Comparison of ENCODE assay signal across 7 mouse cellular contexts in genomic region chr14:100458727-100459447, GRCm38 (mm10).
DNase-seq lines count a peak whose midpoint lies in the region; ATAC-seq lines count a peak whose summit lies in the region.

No protein-coding gene starts in this region.

- no peaks in the 10 kb centered on the region for H3K9me3 ChIP-seq in heart, embryonic 13.5 days
- no peaks in the 10 kb centered on the region for H3K9me3 ChIP-seq in kidney, embryonic 16.5 days (ENCODE audit: low read length)
- no peaks in the 10 kb centered on the region for H3K9me3 ChIP-seq in limb, embryonic 13.5 days
- no peaks in the 10 kb centered on the region for H3K9me3 ChIP-seq in midbrain, embryonic 16.5 days (replicated peaks; ENCODE audit: control insufficient read depth, low read length, poor library complexity, severe bottlenecking)

- H3K4me1 ChIP-seq in heart, embryonic 13.5 days, result peaks cover 41% of the 10 kb centered on the region
- peaks cover 37% of the 10 kb centered on the region for H3K4me1 ChIP-seq in kidney, embryonic 16.5 days (ENCODE audit: insufficient read depth, low read length)
- peaks cover 38% of the 10 kb centered on the region for H3K4me1 ChIP-seq in limb, embryonic 13.5 days
- H3K4me1 ChIP-seq in midbrain, embryonic 16.5 days (ENCODE audit: control insufficient read depth, insufficient read depth, low read length), result peaks cover 41% of the 10 kb centered on the region

- WGBS in heart, embryonic 13.5 days, result 31% methylated on average over 9 of the region's 9 CpGs
- 24% methylated on average over 9 of the region's 9 CpGs for WGBS in kidney, embryonic 16.5 days
- 25% methylated on average over 9 of the region's 9 CpGs for WGBS in limb, embryonic 13.5 days
- 6% methylated on average over 9 of the region's 9 CpGs for WGBS in midbrain, embryonic 16.5 days

- H3K4me2 ChIP-seq in heart, embryonic 13.5 days, result peak overlapping the region; percentile 31
- H3K4me2 ChIP-seq in kidney, embryonic 16.5 days (replicated peaks; ENCODE audit: low read depth, low read length), result peak overlapping the region; percentile 43
- H3K4me2 ChIP-seq in limb, embryonic 13.5 days (replicated peaks), result peak overlapping the region; percentile 53
- H3K4me2 ChIP-seq in midbrain, embryonic 16.5 days (ENCODE audit: low read length), result peak overlapping the region; percentile 62

- peak; percentile 42 for DNase-seq in adrenal gland, postnatal 25 days
- DNase-seq in embryo, embryonic 11 days, result peak; percentile 95
- peak; percentile 48 to 63 for DNase-seq in spleen, postnatal 36 days (ENCODE audit: low spot score in 2 of 2)

- H3K4me3 ChIP-seq in heart, embryonic 13.5 days, result no peak overlapping the region
- no peak overlapping the region for H3K4me3 ChIP-seq in kidney, embryonic 16.5 days (ENCODE audit: low read length)
- peak overlapping the region; percentile 17; the same call in 1 of the 2 replicates for H3K4me3 ChIP-seq in limb, embryonic 13.5 days
- H3K4me3 ChIP-seq in midbrain, embryonic 16.5 days (ENCODE audit: low read depth, low read length), result peak overlapping the region; percentile 26

- no peak overlapping the region for H3K27ac ChIP-seq in heart, embryonic 13.5 days (replicated peaks)
- H3K27ac ChIP-seq in kidney, embryonic 16.5 days (ENCODE audit: low read length), result peak overlapping the region; percentile 77
- peak overlapping the region; percentile 82; the same call in 1 of the 2 replicates for H3K27ac ChIP-seq in limb, embryonic 13.5 days
- H3K27ac ChIP-seq in midbrain, embryonic 16.5 days (ENCODE audit: low read length), result peak overlapping the region; percentile 93

- no peak for ATAC-seq in heart, embryonic 13.5 days (ENCODE audit: extremely low read depth, insufficient number of reproducible peaks, low FRiP score, low TSS enrichment)
- peak; percentile 89 for ATAC-seq in kidney, embryonic 16.5 days (ENCODE audit: low FRiP score, low TSS enrichment)
- peak; percentile 84 for ATAC-seq in limb, embryonic 13.5 days (ENCODE audit: low FRiP score, low read depth)
- ATAC-seq in midbrain, embryonic 16.5 days, result peak; percentile 88

- no peaks in the 10 kb centered on the region for H3K27me3 ChIP-seq in heart, embryonic 13.5 days (replicated peaks)
- H3K27me3 ChIP-seq in kidney, embryonic 16.5 days (ENCODE audit: insufficient read depth, low read length), result no peaks in the 10 kb centered on the region
- no peaks in the 10 kb centered on the region for H3K27me3 ChIP-seq in limb, embryonic 13.5 days
- H3K27me3 ChIP-seq in midbrain, embryonic 16.5 days (ENCODE audit: control insufficient read depth, insufficient read depth, low read depth, low read length), result no peaks in the 10 kb centered on the region

- H3K36me3 ChIP-seq in heart, embryonic 13.5 days, result no peaks in the 10 kb centered on the region
- H3K36me3 ChIP-seq in kidney, embryonic 16.5 days (ENCODE audit: insufficient read depth, low read length), result no peaks in the 10 kb centered on the region
- no peaks in the 10 kb centered on the region for H3K36me3 ChIP-seq in limb, embryonic 13.5 days
- H3K36me3 ChIP-seq in midbrain, embryonic 16.5 days (ENCODE audit: control insufficient read depth, insufficient read depth, low read length), result no peaks in the 10 kb centered on the region

- no peak overlapping the region for H3K9ac ChIP-seq in heart, embryonic 13.5 days
- H3K9ac ChIP-seq in kidney, embryonic 16.5 days (replicated peaks; ENCODE audit: low read length), result no peak overlapping the region
- H3K9ac ChIP-seq in limb, embryonic 13.5 days, result no peak overlapping the region
- H3K9ac ChIP-seq in midbrain, embryonic 16.5 days (ENCODE audit: low read depth, low read length), result no peak overlapping the region; the same call in 1 of the 2 replicates

Comparison
In these comparisons a context has a peak if more than half of its experiments do, and no peak if none do; other contexts are left out.
1. DNase-seq: peak in every context shown above with its lines; median percentile 95 in embryo, embryonic 11 days; 56 in spleen, postnatal 36 days; 42 in adrenal gland, postnatal 25 days.
2. H3K4me3 ChIP-seq: peak in limb, embryonic 13.5 days (single experiment) and midbrain, embryonic 16.5 days (single experiment); none in heart, embryonic 13.5 days (single experiment) and kidney, embryonic 16.5 days (single experiment).
3. Peak in every context shown above with its lines, with median percentiles within 50 percentile points of each other: H3K4me2 ChIP-seq.